Mouse (Mus musculus): ENCODE data around the gene Neurl1a.

The Neurl1a gene

DNA sequence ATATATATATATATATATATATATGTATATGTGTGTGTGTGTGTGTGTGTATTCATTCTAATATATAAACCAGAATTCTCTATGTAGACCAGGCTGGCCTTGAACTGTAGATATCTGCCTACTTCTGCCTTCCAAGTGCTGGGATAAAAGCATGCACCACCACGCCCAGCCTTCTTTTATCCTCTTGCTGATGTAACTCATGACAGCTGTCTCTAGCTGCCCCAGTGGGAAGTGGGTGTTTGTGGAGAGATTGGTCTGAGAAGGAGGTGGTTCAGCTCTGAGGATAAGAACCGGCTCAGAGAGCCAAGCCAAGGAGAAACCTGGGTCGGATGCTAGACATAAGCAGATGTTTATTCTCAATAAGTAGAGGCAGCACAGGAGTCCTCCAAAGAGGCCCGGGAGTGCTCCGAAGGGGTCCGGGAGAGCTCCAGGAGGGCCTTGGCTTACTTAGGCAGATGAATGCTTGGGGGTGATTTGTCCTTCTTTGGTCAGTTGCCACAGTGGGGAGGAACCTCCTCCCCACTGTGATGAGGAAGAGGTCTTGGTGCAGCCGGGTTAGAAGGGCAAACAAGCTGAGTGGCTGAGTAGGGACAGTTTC is 10.9 kb upstream of the Neurl1a start:
- no peak for DNase-seq (ENCODE audit: low read depth, low spot score)

DNA sequence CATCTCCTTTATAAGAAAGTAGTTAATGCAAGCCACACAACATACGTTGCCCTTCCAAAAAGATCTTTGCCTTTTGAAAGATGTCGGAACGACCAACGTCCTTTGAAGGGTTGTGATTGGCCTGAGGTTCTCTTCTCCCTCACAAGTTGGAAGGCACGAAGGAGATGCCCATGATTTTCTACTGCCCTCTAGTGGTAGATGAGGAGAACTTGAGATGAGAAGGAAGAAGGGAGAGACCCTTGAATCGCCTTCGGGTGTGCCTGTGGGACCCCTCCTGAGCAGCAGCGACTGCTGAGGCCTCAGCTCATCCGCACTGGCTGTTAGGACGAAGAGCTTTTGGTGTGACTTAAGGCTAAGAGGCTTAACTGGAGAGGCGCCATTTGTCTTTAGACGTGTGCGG is 10.4 kb upstream of the Neurl1a start:
- DNase-seq (ENCODE audit: low read depth, low spot score): peak; percentile 79

DNA sequence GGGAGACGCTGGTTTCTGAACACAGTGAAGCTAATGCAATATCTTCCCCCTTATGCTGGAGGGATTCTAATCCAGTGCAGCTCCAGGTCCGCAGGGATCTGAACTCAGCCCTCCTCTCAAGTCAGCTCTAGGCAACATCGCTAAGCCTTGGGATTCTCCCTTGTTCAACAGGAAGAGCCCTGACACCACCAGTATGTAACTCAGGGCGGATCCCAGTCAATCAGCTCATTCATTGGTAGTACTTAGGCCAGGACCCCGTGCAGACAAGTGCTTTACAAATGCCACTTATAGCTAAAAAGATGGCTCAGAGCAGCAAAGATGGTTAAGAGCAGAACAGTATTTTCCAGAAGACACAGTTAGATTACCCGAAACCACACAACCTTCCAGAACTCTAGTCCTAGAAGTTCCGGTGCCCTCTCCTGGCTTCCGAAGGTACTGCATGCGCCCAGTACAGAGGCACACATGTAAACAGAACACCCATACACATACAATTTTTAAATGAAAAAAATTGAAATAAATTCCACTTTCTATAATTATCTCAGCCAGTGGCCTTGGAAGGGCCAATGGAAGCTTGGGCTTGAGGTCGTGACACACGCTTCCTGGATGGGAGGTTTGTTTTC is 9.7 kb upstream of the Neurl1a start:
- peak; percentile 85 for DNase-seq (ENCODE audit: low read depth, low spot score)

DNA sequence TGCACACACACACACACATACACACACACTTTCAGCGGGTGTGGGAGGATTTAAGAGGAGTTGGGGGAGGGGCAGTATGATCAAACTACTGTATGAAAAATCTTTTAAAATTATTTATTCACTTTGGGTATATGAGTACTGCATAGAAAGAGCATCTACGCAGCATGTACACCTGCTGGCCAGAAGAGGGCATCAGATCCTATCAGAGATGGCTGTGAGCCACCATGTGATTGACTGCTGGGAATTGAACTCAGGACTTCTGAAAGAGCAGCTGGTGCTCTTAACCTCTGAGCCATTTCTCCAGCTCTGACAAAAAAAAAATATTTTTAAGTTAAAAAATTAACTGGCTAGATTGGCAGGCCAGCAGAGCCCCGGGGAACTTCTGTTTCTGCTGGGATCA is 4.1 kb upstream of the Neurl1a start:
- no peak for DNase-seq (ENCODE audit: low read depth, low spot score)

DNA sequence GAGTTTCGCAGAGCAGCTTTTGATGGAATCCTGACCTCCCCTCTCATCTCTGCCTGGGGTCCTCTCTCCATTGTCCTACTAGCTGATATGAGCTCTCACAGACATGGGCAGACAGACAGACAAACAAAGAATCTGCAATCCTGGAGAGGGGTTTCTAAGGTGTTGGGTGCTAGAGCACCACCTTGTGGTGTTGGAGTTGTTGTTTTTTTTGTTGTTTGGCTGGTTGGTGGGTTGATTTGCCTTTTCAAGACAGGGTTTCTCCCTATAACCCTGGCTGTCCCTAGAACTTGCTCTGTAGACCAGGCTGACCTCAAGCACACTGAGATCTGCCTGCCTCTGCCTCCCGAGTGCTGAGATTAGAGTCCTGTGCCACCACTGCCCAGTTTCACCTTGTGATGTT is 3.1 kb upstream of the Neurl1a start:
- DNase-seq (ENCODE audit: low read depth, low spot score): no peak

DNA sequence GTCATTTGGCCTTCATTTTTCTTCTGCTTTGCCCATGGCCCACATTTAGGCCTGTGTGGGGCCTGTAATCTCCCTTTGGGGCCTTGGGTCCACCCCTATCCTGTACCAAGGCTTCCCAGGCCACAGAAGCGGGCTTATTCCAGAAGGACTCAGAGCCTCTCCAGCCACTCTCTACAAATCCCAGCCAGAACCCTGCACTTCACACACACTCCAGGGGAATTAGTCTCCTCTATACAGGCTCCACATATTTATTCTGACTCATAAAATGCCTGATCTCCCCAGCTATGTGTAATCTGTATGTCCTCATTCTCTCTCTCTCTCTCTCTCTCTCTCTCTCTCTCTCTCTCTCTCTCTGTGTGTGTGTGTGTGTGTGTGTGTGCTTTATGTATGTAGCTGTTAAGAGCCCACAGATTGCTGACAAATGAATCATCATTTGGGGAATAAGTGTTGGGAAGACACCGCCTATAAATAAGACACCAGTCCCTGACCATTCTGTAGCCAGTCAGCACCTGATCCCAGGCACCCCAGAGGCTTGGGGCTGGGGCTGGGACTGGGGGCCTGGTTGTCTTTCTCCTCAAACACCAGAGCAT is 1.6 kb upstream of the Neurl1a start:
- DNase-seq (ENCODE audit: low read depth, low spot score): no peak

DNA sequence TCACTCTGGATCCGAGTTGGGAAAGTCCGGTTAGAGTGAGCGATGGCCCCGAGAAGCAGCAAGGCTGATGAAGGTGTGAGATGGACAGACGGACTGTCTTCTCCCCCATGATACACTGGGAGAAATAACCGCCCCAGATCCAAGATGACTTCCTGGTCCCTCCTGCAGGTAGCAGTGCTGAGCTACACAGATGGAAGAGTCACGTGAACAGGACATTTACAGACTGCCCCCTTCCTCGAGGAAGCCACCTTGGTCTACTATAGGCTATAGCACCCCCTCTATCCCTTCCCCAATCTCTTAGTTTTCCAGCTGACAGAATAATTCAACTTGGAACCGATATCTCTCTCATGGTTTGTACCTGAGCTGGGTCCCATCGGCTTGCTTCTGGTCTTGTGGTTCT is 619 bp upstream of the Neurl1a start:
- no peak for DNase-seq (ENCODE audit: low read depth, low spot score)

DNA sequence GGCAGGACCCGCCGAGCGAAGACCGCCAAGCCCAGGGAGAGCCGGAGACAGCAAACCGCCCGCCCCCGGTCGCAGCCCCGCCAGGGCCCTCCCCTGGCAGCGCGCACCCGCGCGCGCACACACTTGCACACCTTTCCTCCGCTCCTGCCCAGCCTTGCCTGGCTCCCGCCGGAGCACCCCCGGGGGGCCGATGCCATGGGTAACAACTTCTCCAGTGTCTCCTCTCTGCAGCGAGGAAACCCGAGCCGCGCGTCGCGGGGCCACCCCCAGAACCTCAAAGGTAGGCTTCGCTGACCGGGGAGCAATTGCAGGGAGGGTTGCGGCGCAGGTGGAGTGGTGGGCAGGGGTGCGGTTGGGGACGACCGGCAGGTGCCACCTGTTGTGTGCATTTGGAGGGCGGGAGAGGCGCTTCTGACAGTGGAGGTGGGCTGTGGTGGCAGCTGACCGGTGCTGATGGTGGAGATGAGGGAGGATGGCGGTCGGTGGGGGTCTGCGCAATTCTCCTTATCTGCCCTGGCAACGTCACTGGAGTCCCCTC is 721 bp downstream of the Neurl1a start:
- DNase-seq (ENCODE audit: low read depth, low spot score): no peak

DNA sequence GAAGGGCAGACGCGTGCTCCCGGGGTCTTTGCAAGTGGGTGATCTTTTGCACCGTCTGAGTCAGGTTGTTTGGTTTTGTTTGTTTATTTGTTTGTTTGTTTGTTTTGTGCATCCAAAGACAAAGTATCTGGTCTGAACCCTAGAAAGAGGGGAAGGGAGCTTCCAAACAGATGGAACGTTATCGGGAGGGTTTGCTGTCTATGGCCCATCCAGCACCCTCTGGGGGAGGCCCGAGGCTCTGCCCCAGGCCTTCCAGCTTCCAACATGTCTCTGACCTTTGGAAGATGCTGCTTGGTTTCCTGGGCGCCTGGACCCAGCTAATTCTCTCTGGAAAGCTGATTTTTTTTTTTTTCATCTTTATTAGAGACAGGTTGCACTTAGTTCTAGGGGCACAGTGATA is 1.4 kb downstream of the Neurl1a start:
- DNase-seq (ENCODE audit: low read depth, low spot score): no peak

DNA sequence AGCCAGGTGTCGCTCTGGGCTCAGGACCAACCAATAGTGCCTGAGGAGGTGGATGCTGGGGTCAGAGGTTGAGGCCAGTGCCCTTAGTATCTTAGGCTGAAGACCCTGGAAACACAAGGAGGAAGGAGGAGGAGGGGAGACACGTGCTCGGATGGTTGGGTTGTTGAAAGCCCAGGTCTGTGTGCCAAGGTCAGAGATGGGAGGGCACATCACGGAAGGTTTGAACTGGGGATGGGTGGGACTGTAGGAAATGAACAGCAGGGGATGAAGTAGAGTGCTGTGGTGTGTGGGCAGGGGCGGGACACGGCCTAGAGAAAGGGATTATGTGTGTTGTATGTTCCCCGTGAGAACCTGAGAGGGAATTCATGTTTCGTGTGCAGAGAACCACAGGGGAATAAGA is 5.6 kb downstream of the Neurl1a start:
- no peak for DNase-seq (ENCODE audit: low read depth, low spot score)

DNA sequence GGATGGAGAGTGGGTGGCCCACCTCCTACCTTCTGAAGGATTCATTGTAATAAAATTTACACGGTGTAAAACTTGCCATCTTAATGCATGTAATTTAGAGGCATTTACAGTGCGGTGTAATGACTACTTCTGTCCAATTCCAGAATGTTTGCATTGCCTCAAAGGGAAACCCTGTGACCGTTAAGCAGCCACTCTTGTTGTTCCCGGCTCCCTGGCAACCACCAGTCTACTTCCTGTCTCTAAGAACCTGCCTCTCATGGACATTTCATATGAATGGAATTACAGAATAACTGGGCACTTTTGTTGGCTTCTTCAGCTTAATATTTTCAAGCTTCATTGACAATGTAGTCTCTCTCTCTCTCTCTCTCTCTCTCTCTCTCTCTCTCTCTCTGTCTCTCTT is 6.1 kb downstream of the Neurl1a start:
- no peak for DNase-seq (ENCODE audit: low read depth, low spot score)

DNA sequence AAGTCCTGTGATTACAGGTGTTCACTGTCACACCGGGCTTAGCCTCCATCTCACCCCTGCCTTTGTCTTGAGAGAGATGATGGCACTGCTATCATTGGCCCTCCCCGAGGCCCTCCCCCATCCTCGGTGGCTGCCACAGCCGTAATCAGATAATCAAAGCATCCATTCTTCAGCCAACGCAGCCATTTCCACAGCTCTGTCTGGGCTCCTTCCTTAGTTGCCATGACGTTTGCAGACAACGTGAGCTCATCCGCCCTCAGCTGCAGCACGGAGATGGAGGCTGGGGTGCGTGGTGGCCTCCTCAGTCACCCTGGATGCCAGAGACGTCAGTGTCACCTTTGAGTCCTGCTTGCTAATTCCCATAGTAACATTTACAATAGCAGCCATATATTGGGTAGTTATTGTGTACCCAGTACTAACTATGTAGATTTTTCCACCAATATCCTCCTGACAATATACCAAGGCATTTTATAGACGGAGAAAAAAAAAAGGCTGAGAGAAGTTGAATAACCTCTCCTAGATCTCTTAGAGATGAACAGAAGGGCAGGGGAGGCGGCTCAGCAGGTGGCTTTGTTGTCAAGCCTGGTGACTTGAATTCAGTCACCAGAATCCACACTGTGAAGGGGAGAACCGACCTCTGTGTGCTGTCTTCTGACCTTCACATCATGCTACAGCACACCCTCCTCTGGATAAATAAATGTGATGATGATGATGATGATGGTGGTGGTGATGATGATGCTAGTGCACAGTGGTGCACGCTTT is 8.1 kb downstream of the Neurl1a start:
- no peak for DNase-seq (ENCODE audit: low read depth, low spot score)

DNA sequence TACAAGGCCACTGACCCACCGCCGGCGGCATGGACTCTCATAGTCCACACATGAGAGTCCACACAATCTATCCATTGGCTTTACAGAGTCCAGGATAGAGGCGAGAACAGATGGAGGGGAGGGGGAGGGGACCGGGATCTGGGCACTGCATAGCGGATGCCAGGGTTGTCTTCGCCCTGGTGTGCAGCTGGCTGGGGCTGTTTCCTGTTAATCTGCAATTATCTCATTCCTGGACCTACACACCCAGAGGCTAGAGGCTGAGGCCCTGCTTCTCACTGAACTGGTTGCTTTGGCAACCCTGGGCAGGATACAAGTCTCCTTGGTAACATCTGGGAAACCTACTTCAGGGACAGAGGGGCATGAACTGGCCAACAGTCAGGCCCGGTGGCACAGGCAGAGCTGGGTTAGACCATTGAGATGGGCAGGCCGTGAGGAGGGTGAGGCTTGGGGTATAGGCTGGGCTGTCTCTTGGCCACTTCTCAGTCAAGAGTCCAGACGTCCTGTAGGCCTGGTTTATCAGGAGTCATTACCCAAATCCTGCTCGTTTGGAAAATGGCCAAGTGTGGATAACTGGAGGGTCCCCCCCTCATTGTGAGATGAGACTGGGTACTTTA is 10.0 kb downstream of the Neurl1a start:
- DNase-seq (ENCODE audit: low read depth, low spot score): no peak

DNA sequence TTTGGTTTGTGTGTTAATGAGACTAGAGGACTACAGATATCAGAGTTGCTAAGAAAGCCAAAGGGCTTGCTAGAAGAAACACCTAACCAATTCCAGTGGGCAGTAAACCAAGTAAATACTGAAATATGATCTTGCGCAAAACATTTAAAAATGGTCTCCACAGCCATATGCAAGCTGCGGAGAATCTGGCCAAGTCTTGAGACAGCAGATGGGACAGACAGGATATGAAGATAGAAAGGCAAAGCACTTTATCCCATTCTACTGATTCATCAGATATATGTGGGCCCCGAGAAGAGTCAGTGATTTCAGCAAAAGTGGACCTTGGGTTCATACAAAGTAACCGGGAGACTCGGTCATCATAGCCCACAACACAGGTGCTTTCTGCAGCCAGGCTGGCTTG is 13.5 kb downstream of the Neurl1a start:
- no peak for DNase-seq (ENCODE audit: low read depth, low spot score)

DNA sequence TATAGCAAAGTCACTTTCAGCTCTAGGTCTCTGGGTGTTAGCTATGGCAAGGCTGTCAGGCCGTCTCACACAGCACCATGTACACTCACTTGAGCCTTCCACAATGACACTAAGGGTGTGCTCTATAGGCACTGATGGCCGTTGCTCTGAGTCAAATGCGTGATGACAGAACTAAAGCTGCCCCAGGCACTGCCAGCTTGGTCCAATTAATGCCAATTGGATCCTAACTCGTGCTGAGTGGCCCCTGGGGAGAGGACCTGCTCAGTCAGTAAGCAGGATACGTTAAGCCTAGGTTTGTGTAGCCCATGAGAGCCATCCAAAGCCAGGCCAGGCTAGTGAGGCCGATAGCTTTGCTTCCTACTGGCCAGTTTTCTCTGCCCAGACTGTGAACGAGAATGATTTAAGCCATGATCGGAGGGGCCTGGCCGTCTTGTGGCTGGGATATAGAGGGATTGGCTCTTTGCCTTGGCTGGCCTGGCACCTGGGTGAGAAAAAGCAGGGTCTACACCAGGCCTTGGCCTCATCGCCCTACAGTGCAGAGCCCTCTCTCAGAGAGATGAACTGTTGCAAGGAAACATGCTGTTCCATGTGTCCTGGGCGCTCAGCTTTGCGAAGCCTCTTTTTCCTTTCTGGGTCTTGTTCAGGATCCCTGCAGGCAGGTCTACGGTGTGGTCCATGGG is 20.2 kb downstream of the Neurl1a start:
- no peak for DNase-seq (ENCODE audit: low read depth, low spot score)

DNA sequence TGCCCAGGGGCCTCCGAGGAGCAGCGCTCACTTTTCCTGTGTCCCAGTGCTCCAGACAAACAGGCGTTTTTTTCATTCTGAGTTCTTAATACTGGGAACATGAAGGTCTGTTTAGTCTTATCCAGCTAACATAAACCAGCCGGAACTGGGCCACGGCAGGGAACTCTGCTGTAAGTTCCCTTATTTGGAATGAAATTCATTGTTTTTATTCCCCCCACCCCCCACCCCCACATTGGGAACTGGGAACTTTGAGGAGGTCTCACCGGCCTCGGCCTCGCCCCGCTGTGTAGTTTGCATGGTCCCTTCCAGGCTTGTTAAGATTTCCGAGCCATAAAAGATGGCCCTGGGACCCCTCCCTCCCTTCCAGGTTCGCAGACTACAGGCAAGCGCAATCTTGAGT is 23.4 kb downstream of the Neurl1a start:
- no peak for DNase-seq (ENCODE audit: low read depth, low spot score)

DNA sequence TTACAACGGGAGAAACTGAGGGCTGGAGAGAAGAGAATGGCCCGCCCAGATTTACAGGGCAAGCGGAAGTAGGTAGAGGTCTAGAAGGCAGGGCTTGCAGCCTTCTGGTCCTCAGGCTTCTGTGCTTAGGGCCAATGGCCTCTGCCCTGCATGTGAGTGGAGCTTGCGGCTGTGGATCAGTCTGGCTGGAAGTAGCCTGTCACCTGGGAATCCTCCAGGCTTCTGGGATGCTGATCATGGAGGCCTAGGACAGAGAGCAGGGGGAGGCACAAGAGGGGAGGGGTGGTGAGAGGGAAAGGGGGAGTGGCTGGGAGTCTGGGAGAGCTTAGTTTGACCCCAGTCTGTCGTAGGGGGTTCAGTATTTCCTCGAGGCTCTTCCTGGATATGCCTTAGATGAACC is 23.8 kb downstream of the Neurl1a start:
- DNase-seq (ENCODE audit: low read depth, low spot score): no peak

DNA sequence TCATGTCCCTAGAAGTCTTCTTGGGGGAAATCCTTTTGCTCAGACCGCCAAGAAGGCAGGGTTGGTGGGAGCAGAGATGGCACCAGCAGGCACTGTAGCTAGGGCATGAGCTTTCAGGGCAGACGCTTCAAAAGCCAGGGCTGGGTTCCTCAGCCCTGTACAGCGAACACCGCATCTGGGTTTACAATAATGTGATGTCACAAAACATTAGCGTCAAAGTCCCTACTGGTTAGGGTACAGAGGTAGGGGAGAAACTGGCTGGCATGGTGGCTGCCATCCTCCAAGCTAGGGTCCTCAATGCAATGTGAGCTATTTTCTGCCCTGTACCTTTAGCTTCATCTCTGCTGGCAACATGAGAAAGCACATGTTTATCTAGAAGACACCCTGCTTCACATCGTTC is 24.4 kb downstream of the Neurl1a start:
- no peak for DNase-seq (ENCODE audit: low read depth, low spot score)

DNA sequence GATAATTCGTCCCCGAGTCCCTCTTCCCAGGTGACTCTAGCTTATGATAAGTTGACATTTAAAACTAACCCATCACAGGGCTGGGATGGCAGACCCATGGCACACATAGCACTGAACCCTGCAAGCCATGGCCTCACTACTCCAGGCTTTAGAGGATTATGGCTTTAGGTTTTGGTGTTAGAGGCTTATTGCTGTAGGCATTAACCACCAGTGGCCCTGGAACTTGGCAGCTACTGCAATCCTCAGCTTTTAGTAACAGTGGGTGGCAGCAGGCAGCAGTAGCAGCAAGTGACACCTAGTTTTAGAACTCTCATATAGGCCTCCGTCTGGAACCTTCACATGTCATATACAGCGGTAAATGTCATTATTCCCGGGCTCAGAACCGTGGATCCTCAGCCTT is 26.0 kb downstream of the Neurl1a start:
- DNase-seq (ENCODE audit: low read depth, low spot score): no peak

DNA sequence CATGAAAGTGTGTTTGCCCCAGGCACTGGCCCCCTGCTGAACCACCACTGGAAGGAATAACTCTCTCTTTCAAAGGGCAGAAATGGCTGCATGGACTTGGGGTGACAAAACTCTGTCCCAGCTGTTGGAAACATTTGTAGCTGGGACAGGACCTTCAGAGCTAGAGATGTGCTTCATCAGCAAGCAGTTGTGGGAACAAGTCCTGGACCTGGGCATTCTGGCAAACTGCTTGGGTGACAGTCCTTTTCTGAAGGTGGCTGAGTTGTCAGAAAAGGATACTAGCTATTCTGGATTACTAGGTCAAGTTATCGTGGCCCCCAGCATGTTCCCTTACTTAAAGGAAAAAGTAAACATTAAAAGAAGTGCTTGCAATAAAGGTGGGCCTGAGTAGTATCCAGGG is 27.5 kb downstream of the Neurl1a start:
- DNase-seq (ENCODE audit: low read depth, low spot score): no peak

DNA sequence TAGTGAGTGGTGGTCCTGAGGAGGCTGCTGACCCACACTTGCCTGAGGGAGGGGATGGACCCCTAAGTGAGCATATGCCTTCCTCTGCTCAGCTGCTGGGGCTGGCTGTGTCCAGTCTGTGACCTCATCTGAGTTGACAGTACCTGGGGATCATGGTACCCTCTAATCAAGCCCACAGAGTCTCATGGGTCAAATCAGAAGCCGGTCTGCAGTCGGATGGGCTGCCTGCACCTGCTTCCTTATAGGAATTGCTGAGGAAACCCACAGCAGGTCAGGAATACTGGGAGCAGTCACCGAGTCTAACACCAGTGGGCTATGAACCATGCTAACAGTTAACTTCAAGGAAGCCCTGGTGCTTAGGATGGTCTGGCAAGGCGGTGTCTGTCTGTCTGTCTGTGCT is 31.8 kb downstream of the Neurl1a start:
- DNase-seq (ENCODE audit: low read depth, low spot score): no peak
